Comparison of ENCODE assay signal across 8 mouse cellular contexts in the genomic region with DNA sequence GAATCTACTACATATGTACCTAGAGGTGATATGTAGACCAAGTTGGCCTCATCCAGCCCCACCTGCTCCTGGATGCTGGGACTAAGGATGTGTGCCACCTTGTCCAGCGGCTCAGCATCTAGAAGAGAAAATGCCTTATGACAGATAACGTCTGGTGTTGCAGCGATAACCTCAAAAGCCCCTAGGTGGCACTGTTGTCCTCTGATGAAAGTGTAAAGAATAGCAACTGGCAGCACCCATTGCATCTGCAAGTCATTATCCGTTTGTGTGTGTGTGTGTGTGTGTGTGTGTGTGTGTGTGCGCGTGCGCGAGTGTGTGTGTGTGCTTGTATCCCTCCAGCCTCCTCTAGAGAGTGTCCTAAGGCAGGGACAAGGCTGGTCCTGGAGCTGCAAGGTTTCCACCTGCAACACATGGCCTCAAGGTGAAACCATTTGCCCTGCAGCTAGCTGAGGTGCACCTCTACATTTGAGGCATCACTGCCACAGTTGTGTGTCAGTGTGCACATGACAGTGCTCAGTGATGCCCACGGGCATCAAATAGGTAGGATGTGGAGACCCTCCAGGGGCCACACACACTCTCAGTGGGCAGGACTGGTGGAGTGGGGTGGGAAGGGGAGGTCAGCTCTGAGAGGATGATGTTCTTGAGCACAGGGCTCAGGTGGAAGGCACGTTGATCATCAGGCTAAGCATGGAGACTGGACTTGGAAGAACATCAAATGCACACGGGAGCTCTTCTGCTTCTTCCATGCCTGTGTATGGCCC. TPM values are rescaled to one million over a fixed set of nuclear protein-coding genes. Genes with fewer than 3 reads are reported as not detected.
DNase-seq lines count a peak whose midpoint lies in the region; ATAC-seq and TF ChIP-seq lines count a peak whose summit lies in the region.

No protein-coding gene starts in this region.

- peak; percentile 80 for TF ChIP-seq CTCF in kidney, adult 2 months (conservative IDR thresholded peaks at IDR 0.05; ENCODE audit: insufficient read depth, insufficient read length, low read depth, low read length)
- peak; percentile 61; the same call in 1 of the 2 replicates for TF ChIP-seq CTCF in spleen, adult 2 months (IDR thresholded peaks at IDR 0.05; ENCODE audit: extremely low read depth, insufficient read depth, insufficient read length, insufficient replicate concordance)

- no peaks in the 10 kb centered on the region for H3K27me3 ChIP-seq in embryonic facial prominence, embryonic 12.5 days
- H3K27me3 ChIP-seq in kidney, adult 2 months (replicated peaks; ENCODE audit: control insufficient read depth, insufficient read depth, low read length): no peaks in the 10 kb centered on the region
- no peaks in the 10 kb centered on the region for H3K27me3 ChIP-seq in limb, embryonic 11.5 days (ENCODE audit: control insufficient read depth, insufficient read depth, low read length)
- no peaks in the 10 kb centered on the region for H3K27me3 ChIP-seq in midbrain, embryonic 14.5 days (ENCODE audit: control insufficient read depth, insufficient read depth, low read length)
- no peaks in the 10 kb centered on the region for H3K27me3 ChIP-seq in spleen, adult 2 months (ENCODE audit: control insufficient read depth, insufficient read depth, low read length)

- peaks cover 12% of the 10 kb centered on the region; the same call in 1 of the 2 replicates for H3K36me3 ChIP-seq in embryonic facial prominence, embryonic 12.5 days
- no peaks in the 10 kb centered on the region for H3K36me3 ChIP-seq in kidney, adult 2 months (ENCODE audit: control insufficient read depth, insufficient read depth, low read length)
- no peaks in the 10 kb centered on the region for H3K36me3 ChIP-seq in limb, embryonic 11.5 days (ENCODE audit: control insufficient read depth, insufficient read depth, low read length)
- peaks cover 32% of the 10 kb centered on the region for H3K36me3 ChIP-seq in midbrain, embryonic 14.5 days (ENCODE audit: control insufficient read depth, insufficient read depth, low read length)
- peaks cover 5% of the 10 kb centered on the region; the same call in 1 of the 2 replicates for H3K36me3 ChIP-seq in spleen, adult 2 months (ENCODE audit: control insufficient read depth, insufficient read depth, low read length)

- H3K9ac ChIP-seq in embryonic facial prominence, embryonic 12.5 days: no peak overlapping the region
- no peak overlapping the region for H3K9ac ChIP-seq in limb, embryonic 11.5 days (ENCODE audit: low read length)
- 0 out of 2 replicates have a peak overlapping the region, but pooled peaks have one; percentile 23 for H3K9ac ChIP-seq in midbrain, embryonic 14.5 days (replicated peaks; ENCODE audit: low read length)

- H3K4me3 ChIP-seq in embryonic facial prominence, embryonic 12.5 days: no peak overlapping the region
- no peak overlapping the region for H3K4me3 ChIP-seq in kidney, adult 2 months (ENCODE audit: insufficient read depth, low read depth, low read length)
- no peak overlapping the region for H3K4me3 ChIP-seq in limb, embryonic 11.5 days (ENCODE audit: low read depth, low read length)
- H3K4me3 ChIP-seq in midbrain, embryonic 14.5 days (replicated peaks; ENCODE audit: low read depth, low read length): no peak overlapping the region
- H3K4me3 ChIP-seq in spleen, adult 2 months (ENCODE audit: extremely low read depth, insufficient read depth, insufficient read length): no peak overlapping the region

- no peak overlapping the region; the same call in 1 of the 2 replicates for H3K4me2 ChIP-seq in embryonic facial prominence, embryonic 12.5 days (replicated peaks)
- H3K4me2 ChIP-seq in limb, embryonic 11.5 days (ENCODE audit: low read depth, severe bottlenecking): no peak overlapping the region
- H3K4me2 ChIP-seq in midbrain, embryonic 14.5 days (ENCODE audit: low read length): no peak overlapping the region

- DNase-seq in 3134 (ENCODE audit: extremely low read depth, insufficient read length, low spot score): peak; percentile 39
- peak; percentile 86 for DNase-seq in adrenal gland, postnatal 14 days
- DNase-seq in heart, adult 11 months: peak; percentile 95
- peak; percentile 80 for DNase-seq in kidney, adult 2 months
- DNase-seq in limb, embryonic 11.5 days (ENCODE audit: low spot score): peak; percentile 88
- DNase-seq in midbrain, embryonic 14.5 days: peak; percentile 95
- peak; percentile 70 to 75 for DNase-seq in spleen, adult 2 months (ENCODE audit: low read depth in 1 of 2, low spot score in 2 of 2)

- 22% methylated on average over 11 of the region's 11 CpGs for WGBS in embryonic facial prominence, embryonic 12.5 days
- 23% methylated on average over 11 of the region's 11 CpGs for WGBS in kidney, adult 2 months
- WGBS in limb, embryonic 11.5 days: 30% methylated on average over 11 of the region's 11 CpGs
- 33% methylated on average over 11 of the region's 11 CpGs for WGBS in midbrain, embryonic 14.5 days
- 21% methylated on average over 11 of the region's 11 CpGs for WGBS in spleen, adult 2 months

- H3K9me3 ChIP-seq in embryonic facial prominence, embryonic 12.5 days: no peaks in the 10 kb centered on the region
- H3K9me3 ChIP-seq in limb, embryonic 11.5 days (ENCODE audit: control insufficient read depth, low read length): no peaks in the 10 kb centered on the region
- no peaks in the 10 kb centered on the region for H3K9me3 ChIP-seq in midbrain, embryonic 14.5 days (ENCODE audit: control insufficient read depth, low read length)

- H3K4me1 ChIP-seq in embryonic facial prominence, embryonic 12.5 days: peaks cover 4% of the 10 kb centered on the region
- no peaks in the 10 kb centered on the region for H3K4me1 ChIP-seq in kidney, adult 2 months (ENCODE audit: control insufficient read depth, insufficient read depth, low read length)
- H3K4me1 ChIP-seq in limb, embryonic 11.5 days (ENCODE audit: control insufficient read depth, insufficient read depth, low read length): 0 out of 2 replicates have a peak, but pooled peaks cover 3% of the 10 kb centered on the region
- no peaks in the 10 kb centered on the region for H3K4me1 ChIP-seq in midbrain, embryonic 14.5 days (ENCODE audit: control insufficient read depth, insufficient read depth, low read length)
- peaks cover 4% of the 10 kb centered on the region; the same call in 1 of the 2 replicates for H3K4me1 ChIP-seq in spleen, adult 2 months (ENCODE audit: control insufficient read depth, insufficient read depth, insufficient read length)

- TF ChIP-seq POLR2A in kidney, adult 2 months (IDR thresholded peaks at IDR 0.05; ENCODE audit: low read depth, low read length): no peak
- TF ChIP-seq POLR2A in spleen, adult 2 months (IDR thresholded peaks at IDR 0.05; ENCODE audit: low read depth, low read length): no peak

- H3K27ac ChIP-seq in embryonic facial prominence, embryonic 12.5 days: 0 out of 2 replicates have a peak overlapping the region, but pooled peaks have one; percentile 7
- no peak overlapping the region for H3K27ac ChIP-seq in kidney, adult 2 months (ENCODE audit: insufficient read depth, low read depth, low read length)
- H3K27ac ChIP-seq in limb, embryonic 11.5 days (replicated peaks; ENCODE audit: low read depth, low read length): no peak overlapping the region
- peak overlapping the region; percentile 49; the same call in 1 of the 2 replicates for H3K27ac ChIP-seq in midbrain, embryonic 14.5 days (replicated peaks; ENCODE audit: low read depth, low read length)
- H3K27ac ChIP-seq in spleen, adult 2 months (ENCODE audit: insufficient read depth, low read length): no peak overlapping the region

- ATAC-seq in embryonic facial prominence, embryonic 12.5 days (ENCODE audit: insufficient number of reproducible peaks, insufficient read depth, low FRiP score, low TSS enrichment): peak; percentile 82
- peak; percentile 84; the same call in 1 of the 2 replicates for ATAC-seq in limb, embryonic 11.5 days (ENCODE audit: insufficient number of reproducible peaks, low FRiP score, low TSS enrichment, low read depth)
- peak; percentile 63; the same call in 1 of the 2 replicates for ATAC-seq in midbrain, embryonic 14.5 days (ENCODE audit: low FRiP score, low TSS enrichment)

RNA-seq across cellular contexts. Expression of a gene that starts 27.5 kb away (rescaled TPM):
- 12.7 and 12.9 TPM in 2 replicates for total RNA-seq in adrenal gland, postnatal 14 days (2021)
- 10.3 and 10.9 TPM in 2 replicates for polyA plus RNA-seq in embryonic facial prominence, embryonic 12.5 days (2016; fragmentation: Nextera tagmentation; extraction: Ambion mirVana)
- 17.4 and 17.8 TPM in 2 replicates for polyA plus RNA-seq in kidney, adult 2 months (2012; rRNA removed)
- polyA plus RNA-seq in limb, embryonic 11.5 days (2014; fragmentation: Nextera tagmentation; extraction: Ambion mirVana): 9.2 and 9.4 TPM in 2 replicates
- 18.7 and 20.4 TPM in 2 replicates for polyA plus RNA-seq in midbrain, embryonic 14.5 days (2014; fragmentation: Nextera tagmentation; extraction: Ambion mirVana)
- 22.5 and 23.1 TPM in 2 replicates for polyA plus RNA-seq in spleen, adult 2 months (2012; rRNA removed)

RNA-seq across cellular contexts. Expression of a gene that starts 27.7 kb away (rescaled TPM):
- total RNA-seq in adrenal gland, postnatal 14 days (2021): 1.1 and 1.3 TPM in 2 replicates
- polyA plus RNA-seq in embryonic facial prominence, embryonic 12.5 days (2016; fragmentation: Nextera tagmentation; extraction: Ambion mirVana): 1.4 and 1.5 TPM in 2 replicates
- 1.8 and 3.1 TPM in 2 replicates for polyA plus RNA-seq in kidney, adult 2 months (2012; rRNA removed)
- 0.35 and 0.57 TPM in 2 replicates for polyA plus RNA-seq in limb, embryonic 11.5 days (2014; fragmentation: Nextera tagmentation; extraction: Ambion mirVana)
- 2.4 and 3.4 TPM in 2 replicates for polyA plus RNA-seq in midbrain, embryonic 14.5 days (2014; fragmentation: Nextera tagmentation; extraction: Ambion mirVana)
- 1.3 and 2.1 TPM in 2 replicates for polyA plus RNA-seq in spleen, adult 2 months (2012; rRNA removed)

RNA-seq across cellular contexts. Expression of a gene that starts 29.5 kb away (rescaled TPM):
- 3.0 and 10.4 TPM in 2 replicates for total RNA-seq in adrenal gland, postnatal 14 days (2021)
- 3.3 and 4.1 TPM in 2 replicates for polyA plus RNA-seq in embryonic facial prominence, embryonic 12.5 days (2016; fragmentation: Nextera tagmentation; extraction: Ambion mirVana)
- 0.17 TPM in 1 of 2 replicates, not detected in the other for polyA plus RNA-seq in kidney, adult 2 months (2012; rRNA removed)
- 0.47 and 0.48 TPM in 2 replicates for polyA plus RNA-seq in limb, embryonic 11.5 days (2014; fragmentation: Nextera tagmentation; extraction: Ambion mirVana)
- 0.34 TPM in 1 of 2 replicates, not detected in the other for polyA plus RNA-seq in midbrain, embryonic 14.5 days (2014; fragmentation: Nextera tagmentation; extraction: Ambion mirVana)
- 54.9 and 71.8 TPM in 2 replicates for polyA plus RNA-seq in spleen, adult 2 months (2012; rRNA removed)

RNA-seq across cellular contexts. Expression of a gene that starts 41.0 kb away (rescaled TPM):
- total RNA-seq in adrenal gland, postnatal 14 days (2021): 46.6 and 47.1 TPM in 2 replicates
- 19.3 and 22.3 TPM in 2 replicates for polyA plus RNA-seq in embryonic facial prominence, embryonic 12.5 days (2016; fragmentation: Nextera tagmentation; extraction: Ambion mirVana)
- polyA plus RNA-seq in kidney, adult 2 months (2012; rRNA removed): 26.6 and 29.2 TPM in 2 replicates
- polyA plus RNA-seq in limb, embryonic 11.5 days (2014; fragmentation: Nextera tagmentation; extraction: Ambion mirVana): 16.6 and 18.6 TPM in 2 replicates
- 22.1 and 22.4 TPM in 2 replicates for polyA plus RNA-seq in midbrain, embryonic 14.5 days (2014; fragmentation: Nextera tagmentation; extraction: Ambion mirVana)
- polyA plus RNA-seq in spleen, adult 2 months (2012; rRNA removed): 35.8 and 35.9 TPM in 2 replicates

Comparison
In these comparisons a context has a peak if more than half of its experiments do, and no peak if none do; other contexts are left out.
1. DNase-seq: peak in every context shown above with its lines; median percentile 95 in heart, adult 11 months; 95 in midbrain, embryonic 14.5 days; 88 in limb, embryonic 11.5 days; 86 in adrenal gland, postnatal 14 days; 80 in kidney, adult 2 months; 72 in spleen, adult 2 months; 39 in 3134.
2. H3K27ac ChIP-seq: peak in embryonic facial prominence, embryonic 12.5 days (single experiment) and midbrain, embryonic 14.5 days (single experiment); none in kidney, adult 2 months (single experiment), limb, embryonic 11.5 days (single experiment) and spleen, adult 2 months (single experiment).
3. RNA of a gene that starts 29.5 kb away (polyA plus RNA-seq): 54.9 to 71.8 TPM in spleen, adult 2 months; 3.3 to 4.1 TPM in embryonic facial prominence, embryonic 12.5 days, 0.47 to 0.48 TPM in limb, embryonic 11.5 days, 0.34 TPM in midbrain, embryonic 14.5 days and 0.17 TPM in kidney, adult 2 months; every median in the first group is over 10 times any median in the second.
4. Peak in every context shown above with its lines, with median percentiles within 50 percentile points of each other: ATAC-seq.